Mouse (Mus musculus) left cerebral cortex, adult 2 months (tissue): Measurements from ENCODE around the gene Cyp26c1. TPM values are rescaled to one million over a fixed set of nuclear protein-coding genes. Genes with fewer than 3 reads are reported as not detected.

Source experiments
- DNase-seq, 2 experiments: peaks; one replicate each; pipeline ENCODE4 v3.0.0; 2021 to 2022; ENCODE audit warnings: low spot score in 2 of 2, mixed read lengths in 1 of 2; ENCODE audit errors: extremely low spot score in 1 of 2
- H3K27ac ChIP-seq: fragments of 200-600 bp; 2 replicates; pipeline ENCODE4 v1.8.1; 2022
- H3K4me3 ChIP-seq: fragments of 200-600 bp; 2 replicates; pipeline ENCODE4 v1.8.1; 2022
- CTCF ChIP-seq: fragments of 200-600 bp; IDR thresholded peaks from 2 replicates; pipeline ENCODE4 v1.8.1; 2022; ENCODE audit warnings: antibody characterized with exemption, mild to moderate bottlenecking, moderate library complexity
- intact Hi-C: fragments of 180-260 bp; cut with DNase I; formaldehyde crosslinking; loops from one replicate; pipeline ENCODE4 v1.15.1; 2025
- total RNA-seq, 2 experiments: library from RNA; stranded (reverse); gene quantifications; 2 replicates each; pipeline ENCODE4 v1.2.3; 2021

Cyp26c1 gene
- total RNA-seq, 2 experiments from 2014 or later = 0.38 TPM; not detected in 1

GRCm38 (mm10) chr19:37690716-37691115 is 5.3 kb downstream of the Cyp26c1 start:
- Histone ChIP-seq H3K27ac (no peak overlapping the region), H3K4me3 (no peak overlapping the region)
- DNase-seq = no peak
- intact Hi-C loops = no loop called here
- TF ChIP-seq CTCF = no peak; the same call in 1 of the 2 replicates

DNA sequence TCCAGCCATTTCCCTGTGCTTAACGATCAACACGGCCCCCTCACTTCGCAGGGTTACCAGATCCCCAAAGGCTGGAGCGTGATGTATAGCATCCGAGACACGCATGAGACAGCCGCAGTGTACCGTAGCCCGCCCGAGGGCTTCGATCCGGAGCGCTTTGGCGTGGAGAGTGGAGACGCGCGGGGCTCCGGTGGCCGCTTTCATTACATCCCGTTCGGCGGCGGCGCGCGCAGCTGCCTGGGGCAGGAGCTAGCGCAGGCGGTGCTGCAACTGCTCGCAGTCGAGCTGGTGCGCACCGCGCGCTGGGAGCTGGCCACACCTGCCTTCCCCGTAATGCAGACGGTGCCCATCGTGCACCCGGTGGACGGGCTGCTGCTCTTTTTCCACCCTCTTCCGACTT is 7.5 kb downstream of the Cyp26c1 start:
- peak in 1 of 2 experiments; percentile 39 for DNase-seq
- H3K4me3 ChIP-seq = peak overlapping the region; percentile 42
- TF ChIP-seq CTCF = no peak

GRCm38 (mm10) chr19:37695146-37695545 is 9.8 kb downstream of the Cyp26c1 start:
- Histone ChIP-seq H3K27ac (no peak overlapping the region), H3K4me3 (no peak overlapping the region)
- intact Hi-C loops = no loop called here
- no peak for DNase-seq
- no peak for TF ChIP-seq CTCF

More for the DNA sequence above, 7.5 kb downstream of the Cyp26c1 start:
- intact Hi-C loops = no loop called here
- H3K27ac ChIP-seq = no peak overlapping the region

DNA sequence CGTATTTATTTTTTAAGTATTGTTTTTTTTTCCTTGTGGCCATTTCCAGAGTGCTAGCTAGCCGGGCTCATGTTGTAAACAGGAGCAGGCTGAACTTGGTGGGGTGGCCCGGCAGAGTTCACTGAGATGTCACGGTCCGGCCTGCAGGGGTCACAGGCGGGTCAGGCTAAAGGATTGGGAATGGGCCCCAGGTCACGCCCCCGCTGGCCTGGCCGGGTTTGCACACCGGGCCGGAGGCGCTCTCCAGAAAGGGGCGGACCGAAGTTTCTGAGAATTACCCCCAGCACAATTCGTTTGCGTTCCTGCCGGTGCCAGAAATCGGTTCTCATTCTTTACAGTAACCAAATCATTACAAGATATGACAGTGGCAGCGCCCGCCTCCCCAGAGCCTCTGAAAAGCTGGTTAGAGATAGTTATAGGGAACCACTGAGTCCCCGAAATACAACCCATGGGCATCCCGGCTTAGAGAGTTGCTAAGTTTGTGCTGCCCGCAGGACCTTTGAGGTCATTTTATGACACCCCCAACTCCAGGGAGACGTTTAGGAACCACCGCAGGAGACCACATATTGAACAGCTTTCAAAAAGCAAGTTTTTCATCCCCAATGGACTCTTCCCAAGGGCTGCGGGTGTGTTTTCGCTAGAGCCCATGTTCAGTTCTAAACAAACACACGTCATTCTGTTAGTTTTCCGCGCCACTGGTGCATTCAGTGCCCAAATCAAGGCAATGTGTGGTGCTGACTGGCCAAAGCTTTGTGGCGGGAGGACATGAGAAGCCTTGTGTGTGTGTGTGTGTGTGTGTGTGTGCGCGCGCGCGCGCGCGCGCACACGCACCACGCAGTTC is 10.6 kb downstream of the Cyp26c1 start:
- intact Hi-C loops = no loop called here
- Histone ChIP-seq H3K27ac (no peak overlapping the region), H3K4me3 (no peak overlapping the region)
- no peak for TF ChIP-seq CTCF
- DNase-seq = no peak

DNA sequence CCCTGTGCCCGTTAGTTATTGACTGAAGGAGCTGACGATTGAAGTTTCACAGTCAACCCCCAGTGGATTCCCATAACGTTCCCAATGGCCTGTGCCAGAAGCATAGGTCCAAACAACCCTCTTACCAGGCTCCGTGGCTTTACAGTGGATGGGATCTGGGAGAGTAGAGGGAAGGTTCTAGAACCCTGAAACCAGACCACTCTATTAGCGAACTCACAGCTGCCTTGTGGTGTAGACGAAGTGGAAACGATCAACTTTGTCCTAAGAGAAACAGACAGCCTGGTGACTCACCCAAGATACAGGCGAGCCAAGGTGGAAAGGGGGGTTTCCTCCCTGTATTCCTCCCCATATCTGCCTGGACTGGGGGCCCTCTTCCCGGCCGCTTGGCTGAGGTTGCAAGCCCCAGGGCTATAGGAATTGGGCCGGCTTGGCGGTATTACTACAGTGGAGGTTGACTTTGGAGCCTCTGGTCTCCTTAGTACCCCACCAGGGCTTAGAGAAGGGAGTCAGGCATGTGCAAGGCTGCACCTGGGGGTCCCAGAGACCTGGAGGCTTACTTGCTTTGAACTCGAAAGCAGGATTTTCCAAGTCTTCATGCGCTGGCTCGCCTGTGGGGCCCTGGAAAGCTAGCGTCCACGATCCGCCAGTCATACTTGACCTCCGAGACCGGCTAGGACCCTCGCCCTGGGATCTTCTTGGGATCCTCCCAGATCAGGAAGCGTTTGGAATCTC is 11.4 kb downstream of the Cyp26c1 start:
- TF ChIP-seq CTCF = no peak
- DNase-seq = no peak
- H3K27ac ChIP-seq = no peak overlapping the region
- no peak overlapping the region for H3K4me3 ChIP-seq
- intact Hi-C loops = no loop called here

- no peak for TF ChIP-seq CTCF
- DNase-seq = no peak
- H3K27ac ChIP-seq = no peak overlapping the region
- intact Hi-C loops = no loop called here
- H3K4me3 ChIP-seq = peak overlapping the region; percentile 40
These were observed 11.9 kb downstream of the Cyp26c1 start for GRCm38 (mm10) chr19:37697335-37697636.

GRCm38 (mm10) chr19:37697651-37698272 is 12.4 kb downstream of the Cyp26c1 start, which contains the start of gene Cyp26a1:
Gene Cyp26a1, plus strand, starts transcription at chr19:37697798.
- no peak for DNase-seq
- Histone ChIP-seq H3K27ac (no peak within 1 kb of the TSS), H3K4me3 (peak within 1 kb of the TSS; percentile 40)
- TF ChIP-seq CTCF = no peak
- intact Hi-C loops = no loop called here

DNA sequence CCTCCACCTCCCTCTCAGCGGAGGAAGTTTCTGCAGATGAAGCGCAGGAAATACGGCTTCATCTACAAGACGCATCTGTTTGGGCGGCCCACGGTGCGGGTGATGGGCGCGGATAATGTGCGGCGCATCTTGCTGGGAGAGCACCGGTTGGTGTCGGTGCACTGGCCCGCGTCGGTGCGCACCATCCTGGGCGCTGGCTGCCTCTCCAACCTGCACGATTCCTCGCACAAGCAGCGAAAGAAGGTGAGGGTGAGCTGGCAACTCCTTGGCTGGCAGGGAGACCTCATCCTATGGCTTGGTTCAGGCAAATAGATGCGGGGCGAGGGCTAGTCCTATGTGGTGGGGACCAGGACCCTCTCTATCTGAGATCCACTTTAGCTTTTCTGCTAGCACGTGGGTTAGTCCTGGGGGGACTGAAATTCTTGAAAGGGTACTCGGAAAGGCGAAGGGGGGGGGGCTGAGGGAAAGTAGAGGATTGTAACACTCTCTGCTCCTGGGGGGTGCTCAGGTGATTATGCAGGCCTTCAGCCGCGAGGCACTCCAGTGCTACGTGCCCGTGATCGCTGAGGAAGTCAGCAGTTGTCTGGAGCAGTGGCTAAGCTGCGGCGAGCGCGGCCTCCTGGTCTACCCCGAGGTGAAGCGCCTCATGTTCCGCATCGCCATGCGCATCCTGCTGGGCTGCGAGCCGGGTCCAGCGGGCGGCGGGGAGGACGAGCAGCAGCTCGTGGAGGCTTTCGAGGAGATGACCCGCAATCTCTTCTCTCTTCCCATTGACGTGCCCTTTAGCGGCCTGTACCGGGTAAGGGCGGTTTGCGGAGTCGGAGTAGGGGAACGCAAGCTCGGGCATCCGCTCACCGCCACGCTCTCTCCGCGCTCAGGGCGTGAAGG is 13.1 kb downstream of the Cyp26c1 start:
- no peak for TF ChIP-seq CTCF
- peak in 1 of 2 experiments; percentile 13 for DNase-seq
- no peak overlapping the region for H3K27ac ChIP-seq
- H3K4me3 ChIP-seq = peak overlapping the region; percentile 40
- intact Hi-C loops = no loop called here

DNA sequence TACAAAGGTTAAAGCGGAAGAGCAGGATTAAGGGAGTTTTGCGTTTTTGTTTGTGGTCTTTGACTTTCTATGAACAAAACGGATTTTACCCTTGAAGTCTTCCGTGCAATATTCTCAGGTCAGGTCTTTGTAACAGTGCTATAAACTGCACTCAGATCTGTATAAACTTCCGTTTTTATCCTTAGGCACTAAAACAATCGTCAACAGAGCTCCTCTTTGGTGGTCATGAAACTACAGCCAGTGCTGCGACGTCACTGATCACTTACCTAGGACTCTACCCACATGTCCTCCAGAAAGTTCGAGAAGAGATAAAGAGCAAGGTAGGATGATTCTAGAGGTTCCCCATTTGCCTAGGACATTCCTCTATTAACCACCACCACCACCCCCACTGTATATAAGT is 14.3 kb downstream of the Cyp26c1 start:
- no peak for DNase-seq
- Histone ChIP-seq H3K4me3 (no peak overlapping the region), H3K27ac (no peak overlapping the region)
- intact Hi-C loops = loop anchor here (10.0 kb wide), 1 partner anchor 355 kb away; the partner anchor contains the start of gene Cep55
- no peak for TF ChIP-seq CTCF

GRCm38 (mm10) chr19:37702377-37703076 is 17.1 kb downstream of the Cyp26c1 start:
- TF ChIP-seq CTCF = no peak
- Histone ChIP-seq H3K27ac (no peak overlapping the region), H3K4me3 (no peak overlapping the region)
- DNase-seq = no peak
- intact Hi-C loops = loop anchor here (10.0 kb wide), 1 partner anchor 352 kb away; the partner anchor contains the start of gene Cep55
